Mouse (Mus musculus) hindbrain, embryonic 15.5 days (tissue): Measurements from ENCODE around the gene Stk33. TPM values are rescaled to one million over a fixed set of nuclear protein-coding genes. Genes with fewer than 3 reads are reported as not detected.

Source experiments
- ATAC-seq: fragments of 200-750 bp; cut with Nextera tagmentation; 2 replicates; pipeline ENCODE4 v1.8.0; 2017; ENCODE audit warnings: low read depth, moderate number of reproducible peaks, moderate TSS enrichment; ENCODE audit not compliant: low FRiP score
- H3K27ac ChIP-seq: fragments of 300-500 bp; sonication (generic); replicated peaks from 2 replicates; pipeline ENCODE4 v1.5.1; 2015; ENCODE audit warnings: mild to moderate bottlenecking, inconsistent platforms
- H3K27me3 ChIP-seq: fragments of 300-500 bp; sonication (generic); 2 replicates; pipeline ENCODE4 v1.6.1; 2015; ENCODE audit warnings: control low read depth, inconsistent platforms
- H3K36me3 ChIP-seq: fragments of 300-500 bp; sonication (generic); 2 replicates; pipeline ENCODE4 v1.6.1; 2015; ENCODE audit warnings: control low read depth, inconsistent platforms
- H3K4me1 ChIP-seq: fragments of 300-500 bp; sonication (generic); replicated peaks from 2 replicates; pipeline ENCODE4 v1.6.1; 2015; ENCODE audit warnings: control low read depth, inconsistent platforms
- H3K4me2 ChIP-seq: fragments of 300-500 bp; sonication (generic); 2 replicates; pipeline ENCODE4 v1.6.1; 2015; ENCODE audit warnings: moderate library complexity, mild to moderate bottlenecking, inconsistent platforms
- H3K4me3 ChIP-seq: fragments of 300-500 bp; sonication (generic); 2 replicates; pipeline ENCODE4 v1.5.1; 2015; ENCODE audit warnings: mild to moderate bottlenecking, inconsistent platforms
- H3K9ac ChIP-seq: fragments of 300-500 bp; sonication (generic); 2 replicates; pipeline ENCODE4 v1.6.1; 2015; ENCODE audit warnings: inconsistent platforms
- H3K9me3 ChIP-seq: fragments of 300-500 bp; sonication (generic); 2 replicates; pipeline ENCODE4 v1.6.1; 2016; ENCODE audit warnings: control low read depth, inconsistent platforms
- WGBS: fragments of 180-500 bp; shearing (Covaris S2); methylation state at CpG from one replicate; pipeline ENCODE4 v1.1.7; 2015; 5-methylcytosine and 5-hydroxymethylcytosine counted together
- polyA plus RNA-seq: library from polyadenylated mRNA; unstranded; fragments of >200 nt; fragmentation: Nextera tagmentation; extraction: Ambion mirVana; gene quantifications from 2 replicates; pipeline ENCODE4 v1.2.1, GENCODE M21; 2015

Gene Stk33
- polyA plus RNA-seq, 1 experiment from 2014 or later, result 7.2 TPM

DNA sequence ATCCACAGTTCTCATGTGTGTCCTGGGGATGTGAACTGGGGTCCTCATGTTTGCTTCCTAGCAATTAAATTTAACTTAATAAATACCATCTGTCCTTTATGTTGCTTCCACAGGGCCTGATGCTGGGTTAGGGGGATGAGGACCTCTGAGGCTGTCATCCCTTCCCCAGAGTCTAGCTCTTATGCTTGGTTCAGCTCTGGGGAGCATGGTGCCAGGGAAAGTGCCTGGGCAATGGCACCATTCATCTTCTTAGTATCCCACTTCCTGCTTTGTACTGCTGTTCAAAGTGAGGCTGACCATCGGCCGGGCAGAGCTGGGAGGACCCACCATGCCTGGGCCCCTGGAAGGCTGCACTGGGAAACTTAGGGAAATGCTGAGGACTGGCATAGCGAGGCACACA is 163.7 kb downstream of the Stk33 start:
- Histone ChIP-seq H3K9ac (no peak overlapping the region), H3K4me1 (no peaks in the 10 kb centered on the region), H3K4me2 (no peak overlapping the region), H3K9me3 (no peaks in the 10 kb centered on the region), H3K36me3 (no peaks in the 10 kb centered on the region), H3K4me3 (no peak overlapping the region), H3K27me3 (no peaks in the 10 kb centered on the region), H3K27ac (no peak overlapping the region)
- ATAC-seq, result no peak
- 78% methylated on average over 3 of the region's 3 CpGs for WGBS

DNA sequence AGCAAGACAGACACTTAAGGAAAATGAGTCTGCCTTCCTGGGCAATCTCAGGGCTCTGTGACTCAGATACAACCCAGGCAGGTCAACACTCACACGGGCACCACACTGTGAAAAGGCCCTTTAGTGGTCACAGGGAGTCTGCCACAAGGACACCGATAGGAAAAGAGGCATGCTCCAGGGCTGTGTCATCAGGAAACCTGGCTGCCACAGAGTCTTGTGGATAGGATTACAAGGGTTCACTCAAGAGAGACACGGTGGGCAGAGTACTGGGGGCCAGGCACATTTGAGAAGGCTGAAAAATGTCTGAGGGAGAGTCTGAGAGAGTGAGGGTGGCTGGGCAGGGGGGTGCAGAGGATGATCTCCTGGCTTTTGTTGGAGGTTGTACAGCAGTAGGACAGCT is 164.6 kb downstream of the Stk33 start:
- Histone ChIP-seq H3K4me2 (no peak overlapping the region), H3K4me1 (peaks cover 3% of the 10 kb centered on the region; the same call in 1 of the 2 replicates), H3K9ac (no peak overlapping the region), H3K9me3 (no peaks in the 10 kb centered on the region), H3K4me3 (no peak overlapping the region), H3K36me3 (no peaks in the 10 kb centered on the region), H3K27ac (no peak overlapping the region), H3K27me3 (no peaks in the 10 kb centered on the region)
- no peak for ATAC-seq
- 59% methylated on average over 3 of the region's 3 CpGs for WGBS

DNA sequence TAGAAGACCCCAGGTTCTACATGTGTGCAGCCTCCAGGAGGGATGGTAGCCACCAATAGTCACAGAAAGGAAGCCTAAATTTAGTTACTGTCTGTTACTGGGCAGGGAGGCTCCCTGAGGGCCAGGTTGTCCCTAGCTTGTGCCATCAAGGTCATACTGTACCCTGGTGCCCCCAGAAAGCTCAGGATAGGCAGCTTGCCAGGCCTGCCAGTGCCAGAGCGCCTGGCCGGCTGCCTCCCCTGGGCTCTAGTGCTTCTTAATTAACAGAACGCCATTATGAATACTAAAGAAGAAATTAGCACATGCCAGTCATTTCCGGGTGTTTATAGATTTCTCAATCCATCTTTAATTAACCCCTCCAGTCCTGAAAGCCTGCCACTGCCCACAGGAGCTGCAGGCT is 169.8 kb downstream of the Stk33 start:
- Histone ChIP-seq H3K4me1 (peaks cover 10% of the 10 kb centered on the region), H3K36me3 (no peaks in the 10 kb centered on the region), H3K27ac (no peak overlapping the region), H3K4me3 (no peak overlapping the region), H3K9me3 (no peaks in the 10 kb centered on the region), H3K27me3 (no peaks in the 10 kb centered on the region; the same call in 1 of the 2 replicates), H3K9ac (no peak overlapping the region), H3K4me2 (no peak overlapping the region)
- 27% methylated on average over 4 of the region's 4 CpGs for WGBS
- ATAC-seq, result no peak

DNA sequence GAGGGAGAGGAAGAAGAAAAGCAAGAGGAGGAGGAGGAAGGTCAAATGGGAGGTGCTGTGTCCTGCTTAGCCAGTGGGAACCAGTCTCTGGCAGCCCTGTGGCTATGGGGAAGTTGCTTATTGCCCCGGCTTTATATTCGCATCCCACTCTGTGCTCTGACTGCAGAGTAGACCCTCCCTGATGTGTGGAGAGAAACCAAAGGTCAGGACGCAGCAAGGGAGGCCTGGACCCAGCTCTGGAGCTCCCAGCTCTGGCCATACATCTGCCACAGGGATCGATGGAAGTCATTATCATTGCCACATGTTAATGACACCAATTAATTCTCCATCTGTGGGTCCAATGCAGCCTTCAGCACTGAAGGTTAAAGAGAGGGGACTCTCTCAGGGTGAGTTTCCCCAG is 171.5 kb downstream of the Stk33 start:
- Histone ChIP-seq H3K9me3 (no peaks in the 10 kb centered on the region), H3K4me1 (peaks cover 10% of the 10 kb centered on the region), H3K4me3 (no peak overlapping the region), H3K4me2 (no peak overlapping the region), H3K27ac (no peak overlapping the region), H3K36me3 (no peaks in the 10 kb centered on the region), H3K9ac (no peak overlapping the region), H3K27me3 (no peaks in the 10 kb centered on the region; the same call in 1 of the 2 replicates)
- 44% methylated on average over 4 of the region's 4 CpGs for WGBS
- ATAC-seq, result peak; percentile 28; the same call in 1 of the 2 replicates

DNA sequence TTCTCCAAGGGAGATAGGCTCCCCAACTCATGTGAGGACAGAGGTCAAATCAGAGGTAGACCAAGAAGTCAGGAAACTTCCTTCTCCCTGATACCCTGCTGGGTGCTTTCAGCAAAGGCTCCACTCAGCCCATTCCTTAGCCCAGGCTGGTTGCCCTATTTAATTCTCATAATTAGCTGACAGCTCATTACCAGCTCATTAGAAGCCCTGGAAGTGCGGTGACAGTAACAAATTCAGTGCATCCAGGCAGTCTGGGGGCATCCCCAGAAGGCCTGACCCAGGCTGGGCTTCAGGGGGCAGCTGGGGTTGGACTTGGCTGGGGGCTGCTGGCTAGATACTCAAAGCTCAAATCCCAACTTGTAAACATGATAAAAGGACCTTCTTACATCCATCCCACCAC is 172.7 kb downstream of the Stk33 start:
- Histone ChIP-seq H3K9ac (no peak overlapping the region), H3K4me3 (no peak overlapping the region), H3K27me3 (no peaks in the 10 kb centered on the region; the same call in 1 of the 2 replicates), H3K4me2 (no peak overlapping the region), H3K4me1 (peaks cover 10% of the 10 kb centered on the region), H3K27ac (no peak overlapping the region), H3K36me3 (no peaks in the 10 kb centered on the region), H3K9me3 (no peaks in the 10 kb centered on the region)
- 0 out of 2 replicates have a peak, but pooled peaks have one; percentile 10 for ATAC-seq
- WGBS, result 35% methylated on average over 1 of the region's 1 CpGs

DNA sequence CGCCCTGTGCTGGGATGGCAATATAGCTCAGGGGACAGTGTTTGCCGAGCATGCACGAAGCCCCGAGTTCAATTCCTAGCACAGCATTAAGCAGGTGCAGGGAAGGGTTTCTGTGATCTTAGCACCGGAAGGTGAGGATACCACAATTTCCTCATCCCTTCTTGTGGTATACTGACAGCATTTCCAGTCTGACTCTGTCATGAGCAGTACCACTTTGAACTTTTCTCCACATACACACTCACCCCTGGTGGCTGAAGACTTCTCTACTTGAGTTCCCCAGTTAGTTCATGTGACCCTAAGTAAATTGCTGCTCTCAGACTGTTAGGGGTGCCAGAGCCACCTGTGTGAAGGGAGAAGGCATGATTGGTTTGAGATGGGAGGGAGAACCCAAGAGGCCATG is 173.3 kb downstream of the Stk33 start:
- no peak overlapping the region for H3K9ac ChIP-seq
- H3K36me3 ChIP-seq, result no peaks in the 10 kb centered on the region
- no peak for ATAC-seq
- no peak overlapping the region for H3K4me3 ChIP-seq
- H3K27ac ChIP-seq, result no peak overlapping the region
- H3K9me3 ChIP-seq, result no peaks in the 10 kb centered on the region
- WGBS, result 83% methylated on average over 5 of the region's 5 CpGs
- H3K27me3 ChIP-seq, result no peaks in the 10 kb centered on the region; the same call in 1 of the 2 replicates
- peaks cover 10% of the 10 kb centered on the region for H3K4me1 ChIP-seq
- H3K4me2 ChIP-seq, result no peak overlapping the region

DNA sequence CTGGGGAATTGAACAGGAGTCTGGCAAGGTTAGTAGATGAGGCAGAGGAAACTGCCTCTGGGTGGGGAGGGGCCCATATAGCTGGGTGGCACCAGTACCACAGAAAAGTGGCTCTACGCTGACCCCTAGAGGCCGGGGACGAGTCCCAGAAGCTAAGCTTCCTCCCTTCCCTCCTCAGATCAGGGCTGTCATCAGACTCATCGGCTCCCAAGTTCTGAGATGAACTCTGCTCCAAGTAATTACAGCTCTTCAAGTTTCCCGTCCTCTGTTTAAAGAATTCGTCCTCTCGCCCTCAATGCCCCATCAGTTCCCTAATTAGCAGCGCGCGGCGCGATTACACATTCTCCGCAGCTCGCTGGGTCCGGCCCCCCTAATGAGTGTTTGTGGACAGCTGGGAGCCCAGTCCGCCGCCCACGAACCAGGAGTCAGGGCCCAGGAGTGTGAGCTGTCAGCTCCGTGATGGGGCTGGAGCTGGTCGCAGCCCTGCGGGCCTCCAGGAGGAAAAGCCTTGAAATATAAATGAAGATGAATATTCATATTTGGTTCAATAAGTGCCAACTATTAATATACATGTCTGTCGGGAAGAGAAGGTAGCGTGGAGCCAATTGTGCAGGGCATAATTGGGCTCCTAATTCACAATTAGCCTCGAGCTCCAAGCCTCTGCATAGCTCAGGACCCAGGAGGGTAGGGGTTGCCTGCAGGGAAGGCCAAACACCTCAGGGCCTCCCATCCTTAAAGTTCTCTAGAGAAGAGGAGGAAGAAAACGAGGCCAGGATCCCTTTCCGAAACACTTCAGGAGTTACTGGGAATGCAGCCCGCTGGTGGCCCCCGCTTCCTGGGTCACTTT is 183.2 kb downstream of the Stk33 start:
- Histone ChIP-seq H3K4me3 (no peak overlapping the region), H3K27ac (no peak overlapping the region), H3K27me3 (no peaks in the 10 kb centered on the region), H3K4me1 (peaks cover 11% of the 10 kb centered on the region), H3K4me2 (peak overlapping the region; percentile 38), H3K9ac (no peak overlapping the region), H3K9me3 (no peaks in the 10 kb centered on the region), H3K36me3 (no peaks in the 10 kb centered on the region)
- WGBS, result 16% methylated on average over 28 of the region's 28 CpGs
- ATAC-seq, result peak; percentile 65

DNA sequence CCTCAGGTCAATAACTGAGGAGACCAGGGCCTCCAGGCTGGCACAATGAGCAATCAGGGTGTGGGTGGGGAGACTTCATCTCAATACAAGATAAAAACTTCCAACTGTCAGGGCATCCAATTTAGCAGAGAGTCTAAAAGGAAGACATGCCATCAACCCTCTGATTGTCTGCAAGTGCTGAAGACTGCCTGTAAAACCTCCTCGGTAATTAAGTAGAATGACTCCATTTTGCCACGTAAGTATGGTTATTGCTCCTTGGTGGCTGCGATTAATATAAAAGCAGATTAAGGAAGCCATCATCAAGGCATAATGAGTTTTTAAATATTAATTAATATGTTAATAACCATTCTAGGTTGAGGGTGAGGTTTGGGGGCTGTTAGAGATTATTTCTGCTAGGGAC is 187.5 kb downstream of the Stk33 start:
- peak; percentile 19; the same call in 1 of the 2 replicates for ATAC-seq

DNA sequence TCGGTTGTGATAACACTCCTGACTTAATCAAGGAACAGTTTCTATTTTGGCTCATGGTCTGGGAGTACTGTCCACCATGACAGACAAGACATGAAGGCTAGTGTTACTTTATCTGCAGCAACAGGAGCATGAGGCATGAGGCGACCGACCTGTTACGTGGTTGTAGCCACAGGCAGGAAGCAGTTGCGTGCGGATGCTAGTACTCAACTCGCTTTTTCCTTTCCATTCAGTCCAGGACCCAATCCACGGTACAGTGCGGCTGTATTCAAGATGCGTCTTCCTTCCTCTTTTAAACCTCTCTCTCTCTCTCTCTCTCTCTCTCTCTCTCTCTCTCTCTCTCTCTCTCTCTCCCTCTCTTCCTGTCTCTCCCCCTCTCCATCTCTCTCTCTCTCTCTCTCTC is 194.1 kb downstream of the Stk33 start:
- ATAC-seq, result no peak
- Histone ChIP-seq H3K27ac (no peak overlapping the region), H3K36me3 (no peaks in the 10 kb centered on the region), H3K4me3 (no peak overlapping the region), H3K27me3 (no peaks in the 10 kb centered on the region), H3K4me2 (no peak overlapping the region), H3K9ac (no peak overlapping the region), H3K4me1 (peaks cover 12% of the 10 kb centered on the region), H3K9me3 (no peaks in the 10 kb centered on the region)
- WGBS, result 97% methylated on average over 10 of the region's 10 CpGs

More for the DNA sequence above, 187.5 kb downstream of the Stk33 start:
- H3K4me1 ChIP-seq, result peaks cover 21% of the 10 kb centered on the region
- no peak overlapping the region for H3K4me3 ChIP-seq
- H3K9me3 ChIP-seq, result no peaks in the 10 kb centered on the region
- H3K27ac ChIP-seq, result no peak overlapping the region
- H3K27me3 ChIP-seq, result no peaks in the 10 kb centered on the region
- H3K9ac ChIP-seq, result no peak overlapping the region
- H3K36me3 ChIP-seq, result no peaks in the 10 kb centered on the region
- WGBS, result 44% methylated on average over 3 of the region's 3 CpGs
- no peak overlapping the region for H3K4me2 ChIP-seq

DNA sequence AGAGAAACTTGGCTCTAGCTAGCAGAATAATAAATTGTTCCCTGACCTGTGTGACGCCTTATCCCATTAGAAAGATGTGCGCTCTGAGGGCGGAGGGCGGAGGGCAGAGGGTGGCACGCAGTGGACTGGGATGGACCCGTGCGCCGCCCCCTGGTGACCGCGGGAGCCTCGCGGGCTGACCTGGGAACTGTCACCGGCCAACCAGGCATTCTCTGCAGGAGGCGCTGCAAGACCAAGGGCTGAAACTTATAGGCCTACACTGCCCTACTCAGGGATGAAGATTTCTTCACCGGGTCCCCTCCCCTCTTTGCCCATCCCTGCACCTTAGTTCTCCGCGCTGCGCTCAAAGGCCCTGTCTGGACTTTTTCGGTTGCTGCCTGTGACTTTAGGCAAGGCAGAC is 197.6 kb downstream of the Stk33 start:
- Histone ChIP-seq H3K9me3 (no peaks in the 10 kb centered on the region), H3K36me3 (no peaks in the 10 kb centered on the region), H3K4me2 (0 out of 2 replicates have a peak overlapping the region, but pooled peaks have one; percentile 5), H3K4me3 (no peak overlapping the region), H3K9ac (no peak overlapping the region), H3K27ac (no peak overlapping the region), H3K27me3 (no peaks in the 10 kb centered on the region), H3K4me1 (peaks cover 12% of the 10 kb centered on the region)
- ATAC-seq, result peak; percentile 17; the same call in 1 of the 2 replicates
- WGBS, result 17% methylated on average over 19 of the region's 19 CpGs

DNA sequence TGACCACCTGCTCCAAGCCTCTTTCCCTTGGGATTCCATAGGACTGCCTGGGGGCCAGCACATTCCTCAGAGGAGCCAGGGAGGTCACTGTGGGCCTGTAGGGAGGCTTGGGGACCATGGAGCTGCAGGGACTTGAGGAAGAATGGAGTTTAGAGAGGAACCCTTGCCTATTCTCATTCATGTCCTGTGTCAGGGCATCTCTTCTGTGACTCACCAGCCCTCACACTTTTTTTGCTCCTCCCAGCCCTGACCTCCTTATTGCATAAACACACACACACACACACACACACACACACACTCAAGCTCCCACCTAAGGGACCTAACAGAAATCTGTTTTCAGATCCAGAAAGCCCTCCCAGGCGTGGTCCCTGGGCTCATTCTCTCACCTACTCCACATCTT is 199.5 kb downstream of the Stk33 start:
- H3K9me3 ChIP-seq, result no peaks in the 10 kb centered on the region
- H3K36me3 ChIP-seq, result no peaks in the 10 kb centered on the region
- H3K4me2 ChIP-seq, result no peak overlapping the region
- no peak overlapping the region for H3K4me3 ChIP-seq
- H3K9ac ChIP-seq, result no peak overlapping the region
- 0 out of 2 replicates have a peak, but pooled peaks cover 3% of the 10 kb centered on the region for H3K27me3 ChIP-seq
- no peak for ATAC-seq
- H3K27ac ChIP-seq, result no peak overlapping the region
- 84% methylated on average over 1 of the region's 1 CpGs for WGBS
- peaks cover 12% of the 10 kb centered on the region for H3K4me1 ChIP-seq

DNA sequence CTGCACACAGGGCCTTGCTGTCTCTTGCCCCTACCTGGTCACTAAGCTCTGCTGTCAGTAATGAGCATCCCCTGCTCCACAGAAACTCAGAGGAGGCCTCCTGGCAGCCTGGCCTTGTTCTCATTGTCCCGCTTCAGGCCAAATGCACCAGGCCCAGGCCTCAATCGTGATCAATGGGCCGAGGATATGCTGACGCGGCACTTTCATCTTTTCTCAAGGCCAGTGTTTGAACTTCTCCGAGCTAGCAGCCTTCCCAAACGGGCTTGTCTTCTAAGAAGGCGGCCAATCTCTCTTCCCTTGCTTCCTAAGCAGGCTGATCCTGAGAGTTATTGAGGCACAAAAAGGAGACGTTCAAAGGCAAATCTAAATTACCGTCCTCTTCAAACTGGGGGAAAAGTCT is 200.2 kb downstream of the Stk33 start:
- 66% methylated on average over 10 of the region's 10 CpGs for WGBS
- H3K9me3 ChIP-seq, result no peaks in the 10 kb centered on the region
- no peak overlapping the region for H3K4me3 ChIP-seq
- 0 out of 2 replicates have a peak, but pooled peaks cover 3% of the 10 kb centered on the region for H3K27me3 ChIP-seq
- no peak overlapping the region for H3K9ac ChIP-seq
- H3K36me3 ChIP-seq, result no peaks in the 10 kb centered on the region
- H3K27ac ChIP-seq, result no peak overlapping the region
- no peak for ATAC-seq
- H3K4me2 ChIP-seq, result no peak overlapping the region
- H3K4me1 ChIP-seq, result peaks cover 12% of the 10 kb centered on the region
